Mouse (Mus musculus): ENCODE results near the gene Csf1.

Csf1 gene

DNA sequence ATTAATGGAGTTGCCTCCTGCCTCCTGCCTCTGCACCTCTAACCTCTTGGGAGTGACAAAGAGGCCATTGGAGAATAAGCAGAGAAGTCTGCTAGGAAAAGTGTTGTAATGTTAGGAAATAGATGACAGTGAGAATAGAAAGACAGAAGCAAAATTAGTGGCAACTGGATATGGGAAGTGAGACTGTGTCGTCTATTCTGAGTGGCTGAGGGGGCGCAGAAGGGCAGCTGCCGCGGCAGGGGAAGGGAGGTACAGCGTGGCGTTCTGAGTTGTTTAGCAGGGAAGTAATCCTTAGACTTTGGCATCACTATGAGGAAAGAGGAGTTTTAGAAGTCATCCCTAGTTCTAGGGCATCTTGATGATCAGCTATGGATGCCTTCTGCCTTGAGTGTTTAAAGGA is 17.7 kb upstream of the Csf1 start:
- no peak for DNase-seq

DNA sequence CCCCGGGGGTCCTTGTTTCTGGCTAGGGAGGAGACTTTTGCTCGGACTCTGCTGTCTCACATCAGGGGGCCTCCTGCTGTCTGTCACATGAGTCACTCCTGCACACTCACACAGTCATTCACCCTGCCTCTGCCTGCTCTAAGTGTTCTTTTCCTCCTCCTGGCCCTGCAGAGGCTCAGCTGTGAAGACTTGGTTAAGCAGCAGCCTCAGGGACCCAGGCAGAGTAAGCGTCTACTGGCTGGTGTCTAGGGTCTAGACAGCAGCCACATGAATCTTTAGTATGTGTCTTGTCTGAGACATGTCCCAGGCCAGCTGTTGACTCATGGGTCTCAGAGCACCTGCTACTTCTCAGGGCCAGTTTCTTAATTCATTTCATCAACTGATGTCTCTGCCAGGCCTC is 16.0 kb upstream of the Csf1 start:
- no peak for DNase-seq

DNA sequence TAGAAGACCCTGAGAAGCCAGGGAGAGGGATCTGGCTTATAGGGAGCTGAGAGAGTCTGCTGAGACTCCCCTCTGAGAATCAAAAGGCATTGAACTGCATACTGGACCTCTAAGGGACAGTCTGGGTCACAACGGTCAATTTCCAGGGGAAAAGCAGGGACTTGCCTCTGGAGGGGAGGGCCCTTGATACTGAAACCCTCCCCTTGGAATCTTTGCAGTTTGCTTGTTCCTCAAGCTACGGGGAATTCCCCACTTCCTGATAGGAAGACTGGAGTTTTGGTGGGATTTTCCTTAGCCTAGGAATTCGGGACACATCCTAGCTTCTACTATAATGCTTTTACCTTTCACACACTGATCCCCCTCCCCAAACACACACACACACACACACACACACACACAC is 15.5 kb upstream of the Csf1 start:
- DNase-seq: no peak

DNA sequence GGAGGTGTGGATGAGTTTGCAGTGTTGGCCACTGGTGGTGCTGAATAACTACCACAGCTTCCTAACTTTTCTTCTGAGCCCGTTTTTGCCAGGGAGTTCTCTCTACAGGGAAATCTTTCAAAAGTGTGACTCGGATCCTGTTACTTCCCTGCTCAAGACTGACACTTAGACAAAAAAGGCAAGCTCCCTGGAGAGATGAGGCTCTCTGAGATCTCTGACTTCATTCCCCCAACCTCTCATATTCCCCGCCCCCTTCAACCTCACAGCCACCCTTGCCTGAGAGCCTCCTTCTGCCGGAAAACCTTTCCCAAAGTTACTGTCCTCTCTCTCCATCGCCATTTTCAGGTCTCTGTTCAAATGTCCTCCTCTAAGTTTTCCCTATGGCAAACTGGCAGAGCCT is 14.8 kb upstream of the Csf1 start:
- no peak for DNase-seq

DNA sequence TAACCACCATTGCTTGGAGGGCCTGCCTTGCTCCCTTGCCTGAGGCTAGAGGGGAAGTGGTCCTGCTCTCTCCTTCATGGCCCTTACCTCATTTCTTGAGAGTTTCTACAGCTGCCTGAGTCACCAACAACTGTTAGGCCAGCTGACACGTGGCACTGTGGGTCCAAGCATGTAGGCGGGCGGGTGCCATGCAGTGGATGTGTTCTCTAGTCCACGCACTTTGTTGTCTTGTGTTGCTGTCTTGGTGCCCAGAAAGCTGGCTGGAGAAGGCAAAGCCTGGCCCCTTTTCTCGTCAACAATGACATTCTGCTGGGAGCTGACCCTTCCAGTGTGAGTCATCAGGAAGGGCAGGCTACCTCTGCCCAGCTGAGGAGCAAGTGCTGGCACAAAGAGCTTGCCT is 12.6 kb upstream of the Csf1 start:
- no peak for DNase-seq

DNA sequence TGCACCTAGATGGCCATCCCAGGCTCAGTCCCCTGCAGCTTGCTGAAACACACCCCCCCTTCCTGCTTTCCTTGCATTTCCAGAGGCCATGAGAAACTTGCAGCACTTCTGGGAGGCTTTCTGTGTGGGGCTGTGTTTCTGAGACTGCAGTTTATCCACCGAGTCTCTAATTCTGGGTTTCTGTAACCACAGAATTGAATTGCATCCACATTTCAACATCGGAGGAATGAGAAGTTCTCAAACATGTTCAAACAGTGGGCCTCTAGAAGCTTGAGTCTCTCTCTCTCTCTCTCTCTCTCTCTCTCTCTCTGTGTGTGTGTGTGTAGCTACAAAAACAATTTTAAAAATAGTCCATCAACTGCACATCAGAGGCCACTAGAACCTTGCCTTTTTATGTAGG is 9.4 kb upstream of the Csf1 start:
- DNase-seq: no peak

DNA sequence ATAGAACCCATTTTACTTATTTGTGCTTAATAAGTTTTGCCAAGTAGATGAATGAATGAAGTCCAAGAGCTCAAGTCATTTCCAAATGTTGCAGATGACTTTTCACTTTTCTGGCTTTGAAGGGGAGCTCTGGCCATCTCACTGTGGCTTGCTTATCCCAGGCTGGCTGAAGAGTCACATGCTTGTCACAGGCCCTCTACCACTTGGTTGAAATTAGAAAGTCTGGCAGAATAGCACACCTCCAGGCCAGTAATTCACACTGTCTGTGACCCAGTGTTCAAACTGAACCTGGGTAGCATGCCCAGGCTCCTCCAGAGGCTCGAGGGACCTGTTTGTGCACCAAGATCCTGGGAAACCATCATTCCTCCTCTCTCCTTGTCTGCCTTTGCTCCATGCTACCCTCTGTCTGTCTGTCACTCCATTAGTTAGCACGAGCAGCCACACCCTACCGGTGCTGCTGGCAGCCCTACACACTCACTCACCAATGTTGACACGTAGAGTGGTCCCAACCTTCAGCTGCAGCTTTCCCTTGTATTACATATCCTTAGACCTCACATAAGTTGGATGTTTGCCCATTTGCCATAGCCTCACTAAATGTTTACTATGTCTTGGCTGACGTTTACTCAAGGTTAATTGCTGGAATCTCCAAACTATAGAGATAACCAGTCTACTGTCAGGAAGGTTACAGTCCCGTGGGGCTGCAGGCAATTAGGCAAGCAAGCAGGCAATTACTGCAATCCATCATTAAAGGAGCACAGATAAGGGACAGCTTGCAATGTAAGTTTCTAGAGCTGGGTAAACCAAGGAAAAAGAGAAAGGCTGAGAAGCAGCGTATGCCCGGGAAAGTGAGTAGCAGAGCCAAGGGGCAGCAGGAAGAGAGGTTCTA is 8.1 kb upstream of the Csf1 start:
- DNase-seq: no peak

DNA sequence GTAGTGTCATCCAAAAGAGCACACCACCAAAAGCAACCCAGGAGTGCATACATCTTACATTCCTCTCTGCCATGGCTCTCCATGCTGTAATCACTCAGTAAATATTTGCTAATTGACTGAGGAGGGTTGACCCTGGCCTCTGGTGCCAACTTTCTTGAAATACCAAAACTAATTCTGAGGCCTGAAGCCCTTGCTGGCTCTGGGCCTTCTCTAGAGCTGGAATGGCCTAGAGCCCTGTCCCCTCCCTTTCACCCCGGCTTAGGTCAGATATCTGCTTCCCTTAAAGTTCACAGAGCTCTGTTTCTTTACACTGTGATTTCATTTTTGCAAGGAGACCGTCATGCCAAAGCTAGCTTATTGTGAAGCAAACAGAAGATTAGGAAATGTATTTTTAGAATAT is 6.5 kb upstream of the Csf1 start:
- DNase-seq: no peak

DNA sequence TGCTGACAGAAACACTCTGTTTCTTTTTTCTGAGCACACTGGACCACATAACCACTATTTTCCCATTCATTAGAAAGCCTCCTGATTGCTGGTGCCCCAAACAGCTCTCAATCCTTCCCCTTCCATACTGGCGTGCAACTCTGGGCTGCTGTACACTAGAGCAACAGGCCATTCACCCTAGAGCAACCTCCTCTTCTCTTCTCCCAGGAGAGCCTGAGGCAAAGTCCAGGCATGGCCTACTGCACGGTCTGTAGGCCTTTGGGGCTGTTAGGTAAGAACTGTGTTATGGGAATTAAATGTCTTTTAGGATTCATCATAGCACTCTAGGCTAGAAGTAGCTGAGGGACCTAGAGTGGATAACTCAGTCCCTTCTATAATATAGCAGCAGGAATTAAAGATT is 5.7 kb upstream of the Csf1 start:
- DNase-seq: no peak

DNA sequence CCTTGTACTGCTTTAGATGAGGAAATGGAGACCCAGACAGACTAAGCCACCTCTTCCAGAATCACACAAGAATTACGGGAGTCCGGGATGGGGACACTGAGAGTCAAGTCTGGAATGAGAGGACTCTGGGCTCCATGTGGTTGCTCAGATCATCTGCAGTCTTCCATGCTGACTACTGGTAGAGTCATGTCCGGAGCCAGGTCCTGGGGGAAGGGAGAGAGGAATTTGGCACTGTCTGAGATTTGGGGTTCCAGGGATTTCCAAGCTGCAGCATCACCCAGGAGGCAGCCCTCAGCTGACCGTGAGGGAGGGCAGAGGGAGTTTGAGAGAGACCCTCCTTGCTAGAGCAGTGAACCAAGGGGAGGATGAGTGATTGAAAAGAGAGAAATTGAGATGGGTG is 3.3 kb upstream of the Csf1 start:
- DNase-seq: no peak

DNA sequence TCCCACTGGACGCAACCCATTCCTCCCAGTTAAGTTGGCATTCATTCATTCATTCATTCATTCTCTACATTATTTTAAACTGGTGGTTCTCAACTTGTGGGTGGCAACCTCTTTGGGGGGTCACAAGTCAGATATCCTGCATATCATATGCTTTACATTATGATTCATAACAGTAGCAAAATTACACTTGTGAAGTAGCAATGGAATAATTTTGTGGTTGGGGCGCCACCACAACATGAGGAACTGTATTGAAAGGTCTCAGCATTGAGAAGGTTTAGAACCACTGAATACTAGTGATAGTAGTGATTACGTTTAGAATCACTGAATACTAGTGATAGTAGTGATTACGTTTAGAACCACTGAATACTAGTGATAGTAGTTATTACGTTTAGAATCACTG is 1.2 kb upstream of the Csf1 start:
- DNase-seq: no peak

DNA sequence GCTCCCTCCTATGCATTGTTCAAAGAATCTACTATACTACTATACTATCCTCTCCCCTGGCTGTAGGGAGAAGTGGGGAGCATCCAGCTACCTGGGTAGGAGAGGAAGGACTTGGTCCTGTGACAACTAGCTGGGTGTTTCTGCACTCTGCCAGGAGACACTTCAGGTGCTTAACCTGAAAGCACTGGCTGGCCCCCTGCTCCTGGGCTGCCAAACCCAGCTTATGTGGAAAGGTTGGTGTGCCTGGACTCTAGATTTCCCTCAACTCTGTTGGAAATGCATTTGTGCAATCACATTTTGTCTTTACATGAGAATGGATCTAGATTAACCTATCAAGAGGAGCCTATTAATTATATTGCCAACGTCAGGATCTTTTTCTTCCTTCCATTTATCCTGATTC is 502 bp upstream of the Csf1 start:
- DNase-seq: no peak

DNA sequence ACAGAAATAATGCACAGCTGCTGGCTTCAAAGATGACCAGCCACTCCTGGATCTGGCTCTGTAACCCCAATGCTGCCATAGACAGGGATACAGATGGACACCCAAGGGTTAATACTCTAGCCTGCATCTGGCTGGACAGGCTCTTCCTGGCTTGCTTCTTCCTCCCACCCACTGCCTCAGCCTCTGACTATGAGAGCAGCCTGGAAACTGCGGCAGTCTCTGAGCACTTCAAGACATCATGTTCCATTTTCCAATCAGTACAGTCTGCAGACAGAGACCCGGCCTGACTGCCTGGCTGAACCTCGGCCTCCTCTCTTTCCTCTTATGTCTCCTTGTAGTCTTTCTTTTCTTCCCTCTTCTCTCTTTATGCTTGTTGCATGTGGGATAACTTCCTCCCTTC is 1.6 kb downstream of the Csf1 start:
- no peak for DNase-seq

DNA sequence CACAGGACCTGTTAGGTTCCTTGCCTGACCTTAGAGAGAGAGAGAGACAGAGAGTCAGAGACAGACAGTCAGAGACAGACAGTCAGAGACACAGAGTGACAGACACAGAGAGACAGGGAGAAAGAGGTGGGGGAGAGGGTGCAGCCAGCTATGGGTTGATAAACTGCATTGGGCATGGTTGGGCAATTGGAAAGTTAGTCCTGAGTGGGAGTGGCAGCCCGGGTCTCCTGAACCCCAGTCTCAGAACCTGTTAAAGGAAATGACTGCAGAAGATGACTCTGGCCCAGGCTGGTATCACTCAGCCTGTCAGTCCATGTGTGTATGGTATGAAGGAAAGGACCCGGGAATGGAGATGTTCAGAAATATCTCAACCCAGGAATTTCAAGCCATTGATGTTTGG is 2.1 kb downstream of the Csf1 start:
- DNase-seq: no peak

DNA sequence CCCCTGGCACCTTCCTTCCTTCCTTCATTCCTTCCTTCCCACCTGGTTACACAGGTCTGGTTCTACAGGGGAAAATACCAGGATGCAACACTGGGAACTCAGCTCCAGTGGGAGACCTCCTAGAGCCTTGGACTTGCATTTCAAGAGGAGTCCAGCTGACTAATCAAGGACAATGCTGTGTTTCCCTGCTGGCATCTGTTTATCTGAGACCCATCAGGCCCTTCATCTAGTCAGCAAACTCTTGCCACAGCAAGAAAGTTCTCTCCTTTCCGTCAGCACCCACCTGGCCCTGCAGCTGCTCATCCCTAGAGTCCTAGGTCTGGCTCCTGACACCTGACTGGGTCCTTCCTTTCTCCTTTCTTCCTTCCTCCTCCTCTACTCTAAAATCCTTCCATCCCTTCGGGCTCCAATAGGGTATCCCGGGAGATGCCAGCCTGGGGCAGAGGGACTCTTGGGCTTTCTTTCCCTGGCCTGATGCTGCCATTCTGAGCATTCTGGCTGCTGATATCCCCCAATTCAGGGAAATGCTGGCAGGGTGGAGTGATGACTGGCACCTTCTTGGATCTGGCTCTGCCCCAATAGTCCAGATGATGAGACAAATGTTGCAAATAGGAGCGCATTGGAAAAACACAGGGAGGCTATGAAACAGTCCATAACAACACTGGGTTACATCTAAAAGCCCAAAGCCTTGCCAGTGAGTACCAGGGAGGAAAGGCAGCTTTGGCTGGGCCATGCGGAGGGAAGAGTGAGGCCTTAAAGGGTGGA is 2.7 kb downstream of the Csf1 start:
- DNase-seq: peak; percentile 72 to 79

DNA sequence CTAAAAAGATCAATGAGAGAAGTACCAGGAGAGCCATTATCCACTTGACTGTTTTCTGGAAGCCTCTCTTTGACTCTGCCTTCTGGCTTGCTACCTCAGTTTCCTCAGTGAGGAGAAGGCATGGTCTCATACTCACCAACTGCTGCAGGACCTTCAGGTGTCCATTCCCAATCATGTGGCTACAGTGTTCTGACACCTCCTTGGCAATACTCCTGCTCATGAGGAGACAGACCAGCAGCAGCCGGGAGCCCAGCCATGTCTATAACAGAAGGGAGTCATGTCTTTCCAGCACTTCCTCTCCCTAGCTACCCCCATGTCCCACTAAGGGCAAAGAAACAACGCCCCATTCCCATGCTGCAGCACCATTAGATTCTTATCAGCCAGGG is 3.8 kb downstream of the Csf1 start:
- DNase-seq: peak; percentile 29 to 42

DNA sequence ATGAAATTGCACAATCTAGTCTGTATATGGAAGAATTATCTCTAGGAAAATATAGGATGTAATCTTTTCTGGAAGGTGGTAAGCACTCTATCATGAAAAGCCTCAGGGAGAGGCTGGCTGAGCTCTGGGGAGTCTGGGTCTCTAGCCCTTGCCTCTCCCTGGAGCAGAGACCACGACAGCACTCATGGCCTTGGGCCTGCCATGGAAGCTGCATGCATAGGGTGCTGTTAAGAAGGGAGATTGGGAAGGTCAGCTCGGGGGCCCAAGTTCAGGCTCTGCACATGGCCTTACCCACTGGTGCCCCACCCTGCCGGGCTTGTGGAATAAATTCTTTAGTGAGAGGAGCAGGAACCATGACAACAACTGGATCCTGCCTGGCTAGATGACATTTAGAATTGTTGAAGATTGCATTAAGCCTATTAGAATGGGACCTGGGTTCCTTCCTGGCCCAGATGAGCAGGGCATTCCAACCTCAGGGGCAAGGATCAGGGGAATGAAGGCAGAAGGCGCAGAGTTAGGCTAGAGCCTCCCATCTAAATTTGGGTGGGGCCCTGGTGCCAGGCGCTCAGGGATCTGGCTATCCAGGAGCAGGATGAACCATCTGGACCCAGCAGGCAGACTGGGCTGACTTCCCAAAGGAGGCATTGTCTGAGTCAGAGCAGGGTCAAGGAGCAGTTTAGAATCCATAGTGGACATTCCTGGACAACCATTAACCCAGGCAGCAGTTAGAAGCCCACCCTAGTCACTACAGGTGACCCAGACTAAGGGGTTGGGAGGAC is 4.4 kb downstream of the Csf1 start:
- DNase-seq: peak; percentile 59 to 74

DNA sequence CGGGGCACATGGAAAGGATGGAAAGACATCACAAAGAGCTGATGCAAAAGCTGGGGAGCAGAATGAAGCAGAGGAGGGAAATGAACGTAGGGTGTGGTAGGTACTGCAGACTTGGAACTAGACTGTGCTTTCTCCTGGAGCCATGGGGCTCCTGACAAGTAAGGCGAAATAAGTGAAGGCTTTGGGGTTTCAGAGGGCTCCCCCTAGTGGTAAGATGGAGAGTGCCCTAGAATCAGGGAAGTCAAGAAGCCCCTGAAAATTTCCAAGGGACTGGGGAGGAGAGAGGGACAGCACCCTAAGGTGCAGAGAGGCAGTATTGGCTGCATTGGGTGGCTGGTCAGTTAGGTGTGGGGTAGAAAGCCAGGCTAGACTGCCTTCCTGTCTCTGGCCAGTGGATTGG is 5.6 kb downstream of the Csf1 start:
- DNase-seq: peak; percentile 43 to 48

DNA sequence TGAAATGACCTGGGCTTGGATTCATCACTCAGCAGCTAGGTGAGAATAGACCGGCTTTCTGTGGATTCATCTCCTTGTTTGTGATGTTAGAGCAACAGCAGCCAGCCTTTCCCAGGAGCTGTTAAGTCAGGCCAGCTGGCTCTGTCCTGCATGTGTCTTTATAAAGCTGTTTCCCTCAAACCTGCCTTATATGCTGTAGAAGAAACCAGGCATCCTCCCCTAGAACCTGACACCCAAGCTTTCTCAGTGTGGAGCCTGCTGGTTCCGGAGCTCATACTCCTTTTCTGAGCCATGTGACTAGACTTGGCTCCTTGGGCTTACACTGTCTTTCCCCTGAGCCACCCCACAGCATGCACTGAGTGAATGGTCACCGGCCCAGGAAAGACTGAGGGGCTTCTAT is 8.7 kb downstream of the Csf1 start:
- DNase-seq: no peak

DNA sequence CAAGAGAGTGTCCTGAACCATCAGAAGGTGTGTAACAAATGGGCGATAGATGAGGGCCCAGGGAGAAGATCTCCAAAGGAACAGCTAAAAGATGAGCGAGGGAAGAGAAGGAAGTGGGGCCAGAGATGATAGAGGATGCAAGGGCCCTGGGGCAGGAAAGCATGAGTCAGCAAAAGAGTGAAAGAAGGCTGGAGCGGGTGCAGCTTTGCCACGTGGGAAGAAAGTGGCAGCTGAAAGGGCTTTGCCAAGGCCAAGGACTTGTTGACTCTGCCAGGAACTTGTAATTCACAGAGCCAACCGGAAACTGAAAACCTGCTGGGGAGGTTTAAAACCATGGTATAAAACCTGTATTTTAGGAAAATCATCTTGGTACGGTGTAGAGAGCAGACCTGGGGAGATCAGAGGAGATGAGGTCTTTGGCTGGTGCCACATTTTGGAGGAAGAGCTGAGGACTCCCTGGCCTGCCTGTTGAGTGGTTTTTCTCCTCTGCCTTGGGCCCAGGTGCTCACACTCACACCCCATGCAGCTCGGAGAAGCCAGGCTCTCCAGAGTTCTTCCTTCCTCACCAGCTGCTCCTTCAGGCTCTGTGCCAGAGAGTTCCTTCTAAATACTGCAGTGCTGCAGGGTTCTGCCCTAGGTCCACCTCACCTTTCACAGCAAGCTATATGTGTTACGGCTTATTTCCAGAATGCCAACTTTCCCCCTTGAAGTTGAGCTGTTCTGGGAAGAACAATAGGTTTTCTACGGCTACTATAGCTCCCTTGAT is 9.3 kb downstream of the Csf1 start:
- peak; percentile 61 to 67 for DNase-seq

DNA sequence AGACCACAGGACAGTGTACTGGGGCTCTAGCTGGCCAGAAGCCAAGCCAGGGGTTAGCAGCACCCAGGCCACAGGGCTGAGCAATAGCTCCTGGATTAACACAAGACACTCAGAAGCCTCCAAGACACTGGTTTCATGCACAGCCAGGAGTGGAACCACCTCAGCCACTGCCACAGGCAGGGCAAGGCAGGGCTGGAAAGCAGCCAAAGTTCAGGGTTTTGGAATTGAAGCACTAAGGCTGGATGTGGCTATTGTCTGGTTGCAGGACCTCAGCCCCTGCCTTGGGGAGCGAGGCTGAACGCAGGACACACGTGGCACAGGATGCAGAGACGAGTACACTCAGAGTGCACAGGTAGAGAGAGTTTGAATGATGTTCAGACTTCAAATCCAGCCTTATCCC is 10.8 kb downstream of the Csf1 start:
- DNase-seq: peak in 1 of 2 experiments; percentile 34

DNA sequence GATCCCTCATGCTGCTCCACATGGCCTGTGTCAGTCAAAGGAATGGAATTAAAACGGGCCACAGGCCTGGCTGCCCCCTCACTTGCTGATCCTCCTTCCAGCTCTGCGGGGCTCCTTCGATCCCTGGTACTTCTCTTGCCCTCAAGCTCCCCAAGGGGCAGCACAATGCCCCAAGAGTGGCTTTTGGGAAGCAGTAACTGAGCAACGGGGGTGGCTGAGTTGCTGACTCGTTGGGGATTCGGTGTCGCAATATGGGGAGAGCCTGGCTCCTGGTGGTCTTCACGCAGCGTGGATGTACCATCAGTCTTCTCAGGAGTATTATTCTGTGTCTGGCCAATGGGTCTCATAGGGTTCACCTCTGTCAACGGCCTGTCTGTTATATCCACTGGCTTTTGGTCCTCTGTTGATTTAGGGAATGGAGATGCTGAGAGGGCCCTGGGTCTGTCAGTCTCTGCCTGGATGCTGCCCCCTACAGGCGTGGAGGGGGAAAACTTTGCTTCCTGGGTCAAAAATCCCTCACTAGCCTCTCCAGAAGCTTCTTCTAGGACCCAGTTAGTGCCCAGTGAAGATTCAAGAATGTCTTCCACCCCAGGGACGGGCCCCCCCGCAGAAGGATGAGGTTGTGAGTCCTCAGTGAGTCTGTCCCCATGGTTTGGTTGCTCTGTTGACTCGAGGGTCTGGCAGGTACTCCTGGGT is 11.9 kb downstream of the Csf1 start:
- no peak for DNase-seq

Measured in cerebellum, postnatal 14 days (tissue).